Mouse (Mus musculus) hindbrain, postnatal 0 days (tissue): ENCODE results near the gene Elmod3. TPM values are rescaled to one million over a fixed set of nuclear protein-coding genes. Genes with fewer than 3 reads are reported as not detected.

Experiments
- ATAC-seq: fragments of 200-750 bp; cut with Nextera tagmentation; 2 replicates; pipeline ENCODE4 v1.8.0; 2017; ENCODE audit warnings: mild to moderate bottlenecking, moderate TSS enrichment, moderate library complexity
- DNase-seq: peaks from one replicate; pipeline ENCODE4 v3.0.0-alpha.2; 2015; ENCODE audit warnings: low spot score
- H3K27ac ChIP-seq: fragments of 300-500 bp; sonication (generic); 2 replicates; pipeline ENCODE4 v1.5.1; 2014; ENCODE audit warnings: mild to moderate bottlenecking
- H3K27me3 ChIP-seq: fragments of 300-500 bp; sonication (generic); 2 replicates; pipeline ENCODE4 v1.6.1; 2014; ENCODE audit warnings: low read length, mixed read lengths; ENCODE audit not compliant: insufficient read depth
- H3K36me3 ChIP-seq: fragments of 300-500 bp; sonication (generic); 2 replicates; pipeline ENCODE4 v1.6.1; 2014; ENCODE audit warnings: low read length, mixed read lengths; ENCODE audit not compliant: insufficient read depth
- H3K4me1 ChIP-seq: fragments of 300-500 bp; sonication (generic); 2 replicates; pipeline ENCODE4 v1.6.1; 2014; ENCODE audit warnings: antibody characterized with exemption, low read length, mixed read lengths; ENCODE audit not compliant: insufficient read depth
- H3K4me2 ChIP-seq: fragments of 300-500 bp; sonication (generic); 2 replicates; pipeline ENCODE4 v1.6.1; 2014; ENCODE audit warnings: low read depth, mild to moderate bottlenecking, low read length, moderate library complexity, mixed read lengths
- H3K4me3 ChIP-seq: fragments of 300-500 bp; sonication (generic); 2 replicates; pipeline ENCODE4 v1.5.1; 2014; ENCODE audit warnings: low read length
- H3K9ac ChIP-seq: fragments of 300-500 bp; sonication (generic); replicated peaks from 2 replicates; pipeline ENCODE4 v1.6.1; 2014; ENCODE audit warnings: mild to moderate bottlenecking, low read length, moderate library complexity, mixed read lengths
- H3K9me3 ChIP-seq: fragments of 300-500 bp; sonication (generic); 2 replicates; pipeline ENCODE4 v1.6.1; 2016; ENCODE audit warnings: low read length, mixed read lengths
- CTCF ChIP-seq: IDR thresholded peaks from 2 replicates; pipeline ENCODE4 v1.5.1; 2016; ENCODE audit warnings: antibody characterized with exemption, control low read depth, low read depth
- WGBS: fragments of 180-500 bp; shearing (Covaris S2); extraction: QIAGEN DNeasy Blood & Tissue Kit; methylation state at CpG from one replicate; pipeline ENCODE4 v1.1.7; 2014; 5-methylcytosine and 5-hydroxymethylcytosine counted together
- polyA plus RNA-seq: library from polyadenylated mRNA; unstranded; fragments of >200 nt; fragmentation: Nextera tagmentation; extraction: Ambion mirVana; gene quantifications from 2 replicates; pipeline ENCODE4 v1.2.1, GENCODE M21; 2015
- total RNA-seq: library from RNA; depleted of rRNA; stranded (reverse); fragments of >200 nt; gene quantifications from 2 replicates; pipeline ENCODE4 v1.2.3, GENCODE M21; 2014; rRNA removed

The Elmod3 gene
- total and polyA plus RNA-seq, 2 experiments from 2014 or later: 16.2 to 23.8 TPM

DNA sequence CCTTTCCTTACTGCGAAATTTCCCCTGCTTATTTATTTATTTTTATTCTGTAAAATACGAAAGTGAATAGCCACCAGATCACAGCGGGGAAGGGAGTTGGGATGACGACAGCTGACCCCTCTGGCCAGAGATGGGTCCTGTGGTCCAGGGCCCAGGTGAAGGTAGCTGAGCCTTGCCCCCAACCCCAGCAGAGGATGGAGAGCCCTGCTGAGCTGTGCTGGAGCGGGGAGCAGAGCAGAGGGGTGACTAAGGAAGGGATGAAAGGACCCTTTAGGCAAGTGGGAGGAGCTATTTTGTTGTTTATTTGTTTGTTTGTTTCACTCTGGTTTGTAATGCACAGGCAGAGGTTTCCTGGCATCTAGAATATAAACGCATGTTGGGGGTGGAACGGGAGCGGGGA is 78.9 kb downstream of the Elmod3 start:
- Histone ChIP-seq H3K27ac (peak overlapping the region; percentile 92), H3K4me3 (no peak overlapping the region), H3K36me3 (no peaks in the 10 kb centered on the region), H3K9ac (0 out of 2 replicates have a peak overlapping the region, but pooled peaks have one; percentile 13), H3K4me1 (peaks cover 18% of the 10 kb centered on the region), H3K4me2 (peak overlapping the region; percentile 33; the same call in 1 of the 2 replicates), H3K27me3 (no peaks in the 10 kb centered on the region), H3K9me3 (no peaks in the 10 kb centered on the region)
- 10% methylated on average over 8 of the region's 8 CpGs for WGBS
- DNase-seq: no peak
- peak; percentile 16 for ATAC-seq
- TF ChIP-seq CTCF: no peak; the same call in 1 of the 2 replicates

DNA sequence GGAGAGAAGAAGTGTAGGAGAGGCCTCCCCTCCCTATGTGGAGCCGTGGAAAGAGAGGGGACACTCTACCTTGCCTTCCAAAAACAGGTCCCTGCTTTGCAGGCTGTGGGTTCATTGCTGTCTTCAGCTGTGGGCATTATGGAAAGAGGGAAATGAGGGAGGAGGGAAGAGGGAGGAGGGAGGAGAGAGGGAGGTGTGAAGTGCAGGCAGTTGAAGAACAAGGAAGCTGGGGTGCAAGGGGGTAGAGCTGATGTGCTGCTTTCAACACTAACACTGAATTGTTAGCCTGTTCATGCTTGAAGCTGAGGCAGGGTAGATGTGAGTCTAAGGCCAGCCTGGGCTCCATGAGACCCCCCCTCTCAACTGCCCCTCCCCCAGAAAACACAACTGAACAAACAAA is 79.4 kb downstream of the Elmod3 start:
- DNase-seq (no peak), ATAC-seq (no peak)
- Histone ChIP-seq H3K36me3 (no peaks in the 10 kb centered on the region), H3K4me1 (peaks cover 18% of the 10 kb centered on the region), H3K27ac (peak overlapping the region; percentile 92), H3K9ac (no peak overlapping the region), H3K9me3 (no peaks in the 10 kb centered on the region), H3K4me3 (no peak overlapping the region), H3K4me2 (no peak overlapping the region; the same call in 1 of the 2 replicates), H3K27me3 (no peaks in the 10 kb centered on the region)
- no peak for TF ChIP-seq CTCF
- WGBS: 76% methylated on average over 1 of the region's 1 CpGs

Other genes starting within 250 kb of the Elmod3 start
- 23.6 and 35.3 TPM in 2 replicates for gene Tmem150a, start 243.0 kb downstream of the Elmod3 start, total RNA-seq
- gene Tmem150a, start 243.0 kb downstream of the Elmod3 start, polyA plus RNA-seq: 12.2 and 15.3 TPM in 2 replicates
- 70.6 and 72.7 TPM in 2 replicates for gene Rnf181, start 231.5 kb downstream of the Elmod3 start, total RNA-seq
- gene Rnf181, start 231.5 kb downstream of the Elmod3 start, polyA plus RNA-seq: 128 and 134 TPM in 2 replicates
- gene Vamp5, start 217.9 kb downstream of the Elmod3 start, total RNA-seq: 4.6 and 20.0 TPM in 2 replicates
- gene Vamp5, start 217.9 kb downstream of the Elmod3 start, polyA plus RNA-seq: 11.9 and 12.9 TPM in 2 replicates
- gene Vamp8, start 207.7 kb downstream of the Elmod3 start, total RNA-seq: 7.2 and 17.4 TPM in 2 replicates
- gene Vamp8, start 207.7 kb downstream of the Elmod3 start, polyA plus RNA-seq: 34.3 and 39.6 TPM in 2 replicates
- gene Ggcx, start 184.1 kb downstream of the Elmod3 start, total RNA-seq: 14.8 and 23.6 TPM in 2 replicates
- 10.6 and 14.6 TPM in 2 replicates for gene Ggcx, start 184.1 kb downstream of the Elmod3 start, polyA plus RNA-seq
- 70.5 and 105 TPM in 2 replicates for gene Mat2a, start 158.9 kb downstream of the Elmod3 start, total RNA-seq
- 254 and 279 TPM in 2 replicates for gene Mat2a, start 158.9 kb downstream of the Elmod3 start, polyA plus RNA-seq
- gene Sh2d6, start 76.7 kb downstream of the Elmod3 start, total RNA-seq: not detected in 2 replicates
- gene Sh2d6, start 76.7 kb downstream of the Elmod3 start, polyA plus RNA-seq: 0.26 and 0.40 TPM in 2 replicates
- 5.8 and 10.6 TPM in 2 replicates for gene Capg, start 54.0 kb downstream of the Elmod3 start, total RNA-seq
- 10.0 and 11.2 TPM in 2 replicates for gene Capg, start 54.0 kb downstream of the Elmod3 start, polyA plus RNA-seq
- gene Retsat, start 62 bp upstream of the Elmod3 start, total RNA-seq: 4.9 and 12.6 TPM in 2 replicates
- 10.0 and 11.6 TPM in 2 replicates for gene Retsat, start 62 bp upstream of the Elmod3 start, polyA plus RNA-seq
- gene Tgoln1, start 18.6 kb upstream of the Elmod3 start, total RNA-seq: 28.5 and 29.8 TPM in 2 replicates
- 36.3 and 36.4 TPM in 2 replicates for gene Tgoln1, start 18.6 kb upstream of the Elmod3 start, polyA plus RNA-seq
- gene Tcf7l1, start 190.8 kb upstream of the Elmod3 start, total RNA-seq: 2.4 and 4.0 TPM in 2 replicates
- 8.2 and 9.1 TPM in 2 replicates for gene Tcf7l1, start 190.8 kb upstream of the Elmod3 start, polyA plus RNA-seq